Mouse (Mus musculus): Measurements from ENCODE around the gene Sufu. TPM values are rescaled to one million over a fixed set of nuclear protein-coding genes. Genes with fewer than 3 reads are reported as not detected.
A peak's percentile ranks its signal among the peaks of the same experiment; 100 is the strongest.

Sufu gene
- polyA plus RNA-seq (2012; rRNA removed) (30.6 and 37.2 TPM in 2 replicates), polyA plus RNA-seq (2014; fragmentation: Nextera tagmentation; extraction: Ambion mirVana) (35.5 and 39.1 TPM in 2 replicates)

DNA sequence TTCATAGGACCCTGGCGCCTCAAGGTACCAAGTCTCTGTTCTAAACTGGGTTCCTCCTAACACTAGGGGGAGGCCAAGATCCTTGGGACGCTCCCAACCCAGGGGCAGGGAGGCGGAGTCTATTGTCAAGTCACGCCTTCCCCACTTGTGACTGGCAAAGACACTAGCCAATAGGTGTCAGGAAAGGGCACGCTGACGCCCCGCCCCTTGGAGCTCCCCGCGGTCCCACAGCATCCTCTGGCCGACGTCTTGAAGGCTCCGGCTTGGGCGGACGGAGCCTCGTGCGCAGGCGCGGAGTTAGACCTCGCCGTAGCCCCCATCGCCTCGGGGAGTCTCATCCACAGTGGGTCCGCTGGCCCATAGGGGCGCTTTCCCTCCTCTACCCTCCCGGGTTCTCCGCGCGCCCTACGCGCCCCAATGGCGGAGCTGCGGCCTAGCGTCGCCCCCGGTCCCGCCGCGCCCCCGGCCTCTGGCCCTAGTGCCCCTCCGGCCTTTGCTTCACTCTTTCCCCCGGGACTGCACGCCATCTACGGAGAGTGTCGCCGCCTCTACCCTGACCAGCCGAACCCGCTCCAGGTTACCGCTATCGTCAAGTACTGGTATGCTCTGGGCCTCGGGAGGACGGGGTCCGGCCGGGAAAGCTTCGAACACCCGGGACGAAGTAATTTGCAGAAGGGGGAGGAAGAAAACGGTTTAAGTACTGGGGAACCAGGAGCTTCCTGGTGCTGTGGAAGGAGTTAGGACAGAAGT lies at the start of gene Sufu:
Gene Sufu (plus strand): TSS at position 211 of the 750 bp plus-strand sequence.
- Histone ChIP-seq H3K27me3 (ENCODE audit: control insufficient read depth, insufficient read depth, low read length) (no peaks in the 10 kb centered on the region), H3K4me1 (ENCODE audit: control insufficient read depth, insufficient read depth, low read length) (peaks cover 38% of the 10 kb centered on the region), H3K4me2 (replicated peaks; ENCODE audit: low read depth, low read length, severe bottlenecking) (peak within 1 kb of the TSS; percentile 79), H3K4me3 (replicated peaks; ENCODE audit: low read length) (peak within 1 kb of the TSS; percentile 68), H3K9ac (ENCODE audit: low read depth, low read length, severe bottlenecking) (peak within 1 kb of the TSS; percentile 77), H3K9me3 (ENCODE audit: control insufficient read depth, low read length) (no peaks in the 10 kb centered on the region), H3K36me3 (ENCODE audit: control insufficient read depth, insufficient read depth, low read length) (peaks cover 9% of the 10 kb centered on the region), H3K27ac (replicated peaks; ENCODE audit: low read depth, low read length) (peak within 1 kb of the TSS; percentile 82)
- ATAC-seq (ENCODE audit: low FRiP score, low read depth) (peak; percentile 90), DNase-seq (ENCODE audit: low spot score) (peak; percentile 98)
- TF ChIP-seq POLR2A (IDR thresholded peaks at IDR 0.05; ENCODE audit: borderline replicate concordance, extremely low read depth, insufficient read depth, insufficient read length) = peak; percentile 83
- WGBS = 1% methylated on average over 50 of the region's 57 CpGs

DNA sequence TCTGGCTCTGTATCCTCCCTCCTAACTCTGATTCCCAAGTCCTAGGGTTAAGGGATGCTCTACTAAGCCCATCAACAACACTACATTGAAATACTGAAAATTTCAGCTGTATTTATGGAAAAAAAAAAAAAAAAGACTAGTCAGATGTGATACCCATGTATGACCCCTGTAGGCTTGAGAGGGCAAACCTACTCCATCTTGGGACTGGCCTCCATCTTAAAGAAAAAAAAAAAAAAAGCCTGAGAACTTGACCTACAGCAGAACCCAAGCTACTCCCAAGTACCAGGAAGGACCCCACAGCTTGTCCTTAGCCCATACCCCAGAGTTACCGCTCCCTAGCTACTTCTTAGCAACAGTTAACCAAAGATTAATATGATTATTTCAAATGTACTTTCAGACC lies 49.5 kb upstream of the Sufu start:
- no peak for DNase-seq (ENCODE audit: low spot score)
- Histone ChIP-seq H3K9ac (ENCODE audit: low read depth, low read length, severe bottlenecking) (no peak overlapping the region), H3K4me1 (ENCODE audit: control insufficient read depth, insufficient read depth, low read length) (0 out of 2 replicates have a peak, but pooled peaks cover 7% of the 10 kb centered on the region), H3K36me3 (ENCODE audit: control insufficient read depth, insufficient read depth, low read length) (no peaks in the 10 kb centered on the region), H3K4me3 (replicated peaks; ENCODE audit: low read length) (no peak overlapping the region), H3K27me3 (ENCODE audit: control insufficient read depth, insufficient read depth, low read length) (no peaks in the 10 kb centered on the region), H3K9me3 (ENCODE audit: control insufficient read depth, low read length) (no peaks in the 10 kb centered on the region), H3K27ac (replicated peaks; ENCODE audit: low read depth, low read length) (no peak overlapping the region), H3K4me2 (replicated peaks; ENCODE audit: low read depth, low read length, severe bottlenecking) (no peak overlapping the region)
- no peak for TF ChIP-seq POLR2A (IDR thresholded peaks at IDR 0.05; ENCODE audit: borderline replicate concordance, extremely low read depth, insufficient read depth, insufficient read length)
- ATAC-seq (ENCODE audit: low FRiP score, low read depth) = no peak
- WGBS = 93% methylated on average over 1 of the region's 1 CpGs

DNA sequence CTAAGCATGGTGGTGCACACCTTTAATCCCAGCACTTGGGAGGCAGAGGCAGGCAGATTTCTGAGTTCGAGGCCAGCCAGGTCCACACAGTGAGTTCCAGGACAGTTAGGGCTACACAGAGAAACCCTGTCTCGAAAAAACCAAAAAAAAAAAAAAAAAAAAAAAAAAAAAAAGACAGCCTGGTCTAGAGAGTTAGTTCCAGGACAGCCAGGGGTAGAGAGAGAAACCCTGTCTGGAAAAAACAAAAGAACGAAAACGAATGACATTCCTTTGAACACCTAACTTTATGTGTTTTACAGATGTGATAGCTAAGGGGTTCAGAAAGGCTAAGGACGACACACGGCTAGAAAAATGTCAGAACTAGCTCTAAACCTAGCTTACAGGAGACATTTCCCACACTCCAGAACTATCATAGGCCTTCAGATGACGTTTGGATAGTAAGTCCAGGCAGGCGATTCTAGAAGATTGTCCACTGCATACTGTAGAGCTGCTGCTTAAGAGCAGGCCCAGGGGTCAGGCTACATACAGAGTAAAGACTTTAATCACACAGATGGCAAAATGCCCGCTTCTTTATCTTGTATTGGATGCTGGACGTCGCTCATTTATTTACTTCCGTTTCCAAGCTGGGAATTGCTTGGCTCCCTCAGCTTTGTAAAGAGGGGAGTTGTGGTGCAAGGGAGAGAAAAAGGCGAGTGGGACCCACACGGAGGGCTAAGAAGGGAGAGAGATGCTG lies 48.6 kb upstream of the Sufu start:
- DNase-seq (ENCODE audit: low spot score) (peak; percentile 39), ATAC-seq (ENCODE audit: low FRiP score, low read depth) (no peak)
- Histone ChIP-seq H3K4me2 (replicated peaks; ENCODE audit: low read depth, low read length, severe bottlenecking) (peak overlapping the region; percentile 85), H3K27me3 (ENCODE audit: control insufficient read depth, insufficient read depth, low read length) (no peaks in the 10 kb centered on the region), H3K27ac (replicated peaks; ENCODE audit: low read depth, low read length) (peak overlapping the region; percentile 79), H3K9me3 (ENCODE audit: control insufficient read depth, low read length) (no peaks in the 10 kb centered on the region), H3K4me1 (ENCODE audit: control insufficient read depth, insufficient read depth, low read length) (0 out of 2 replicates have a peak, but pooled peaks cover 7% of the 10 kb centered on the region), H3K4me3 (replicated peaks; ENCODE audit: low read length) (peak overlapping the region; percentile 76), H3K9ac (ENCODE audit: low read depth, low read length, severe bottlenecking) (peak overlapping the region; percentile 80), H3K36me3 (ENCODE audit: control insufficient read depth, insufficient read depth, low read length) (no peaks in the 10 kb centered on the region)
- WGBS = 27% methylated on average over 14 of the region's 14 CpGs
- TF ChIP-seq POLR2A (IDR thresholded peaks at IDR 0.05; ENCODE audit: borderline replicate concordance, extremely low read depth, insufficient read depth, insufficient read length) = no peak

DNA sequence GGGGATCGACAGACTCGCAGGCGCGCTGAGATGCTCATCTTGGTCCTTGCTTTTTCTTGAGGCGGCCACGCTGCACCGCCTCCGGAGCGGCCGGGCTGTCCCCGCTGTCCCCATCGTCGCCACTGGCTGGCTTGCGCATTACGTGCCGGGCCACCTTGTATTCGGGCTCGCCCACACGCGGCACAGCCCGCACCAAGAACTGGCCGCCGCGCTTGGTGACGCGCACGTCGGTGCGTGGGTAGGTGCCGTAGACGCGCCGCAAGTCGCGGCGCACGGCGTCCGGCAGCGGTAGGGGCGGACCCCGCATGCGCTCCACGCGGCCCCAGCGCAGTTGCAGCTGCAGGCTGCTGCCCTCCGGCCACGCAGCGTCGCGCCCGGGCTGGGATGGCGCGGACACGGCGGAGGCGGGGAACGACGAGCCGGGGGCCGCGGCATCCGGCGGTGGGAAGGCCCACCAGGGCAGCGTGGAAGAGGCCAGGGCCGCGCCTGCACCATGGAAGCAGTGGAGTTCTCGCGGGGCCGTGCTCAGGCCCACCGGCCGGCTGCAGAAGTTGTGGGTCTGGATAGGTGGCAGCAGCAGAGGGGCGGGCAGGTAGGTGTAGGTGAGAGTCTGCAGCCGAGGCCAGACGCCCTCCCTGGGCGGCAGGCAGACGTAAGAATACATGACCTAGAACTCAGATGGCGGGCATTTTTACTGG lies 47.8 kb upstream of the Sufu start:
- ATAC-seq (ENCODE audit: low FRiP score, low read depth) (peak; percentile 91), DNase-seq (ENCODE audit: low spot score) (peak; percentile 73)
- peak overlapping the region; percentile 85 for H3K4me2 ChIP-seq (replicated peaks; ENCODE audit: low read depth, low read length, severe bottlenecking)
- TF ChIP-seq POLR2A (IDR thresholded peaks at IDR 0.05; ENCODE audit: borderline replicate concordance, extremely low read depth, insufficient read depth, insufficient read length) = peak; percentile 84
- H3K36me3 ChIP-seq (ENCODE audit: control insufficient read depth, insufficient read depth, low read length) = no peaks in the 10 kb centered on the region
- peak overlapping the region; percentile 76 for H3K4me3 ChIP-seq (replicated peaks; ENCODE audit: low read length)
- 1% methylated on average over 75 of the region's 78 CpGs for WGBS
- H3K27me3 ChIP-seq (ENCODE audit: control insufficient read depth, insufficient read depth, low read length) = no peaks in the 10 kb centered on the region
- H3K9me3 ChIP-seq (ENCODE audit: control insufficient read depth, low read length) = no peaks in the 10 kb centered on the region
- peak overlapping the region; percentile 80 for H3K9ac ChIP-seq (ENCODE audit: low read depth, low read length, severe bottlenecking)
- 0 out of 2 replicates have a peak, but pooled peaks cover 7% of the 10 kb centered on the region for H3K4me1 ChIP-seq (ENCODE audit: control insufficient read depth, insufficient read depth, low read length)
- H3K27ac ChIP-seq (replicated peaks; ENCODE audit: low read depth, low read length) = peak overlapping the region; percentile 79

DNA sequence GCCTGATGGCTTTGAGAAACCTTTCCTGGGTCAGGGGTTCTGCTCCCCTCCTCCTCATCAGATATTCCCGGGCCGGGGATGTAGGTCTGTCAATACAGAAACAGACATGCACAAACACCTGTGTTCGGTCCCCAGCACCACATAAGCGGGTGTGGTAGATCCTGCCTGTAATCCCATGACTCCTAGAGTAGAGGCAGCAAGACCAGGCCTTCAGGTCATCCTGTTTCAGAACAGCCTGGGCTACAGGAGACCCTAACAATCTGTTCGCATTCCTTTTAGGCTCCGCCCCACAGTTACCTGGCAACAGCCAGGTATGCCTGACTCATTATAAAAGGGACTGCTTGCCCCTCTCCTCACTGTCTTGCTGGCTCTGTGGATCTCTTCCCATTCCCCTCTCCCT lies 47.1 kb upstream of the Sufu start:
- peak overlapping the region; percentile 76 for H3K4me3 ChIP-seq (replicated peaks; ENCODE audit: low read length)
- no peaks in the 10 kb centered on the region for H3K36me3 ChIP-seq (ENCODE audit: control insufficient read depth, insufficient read depth, low read length)
- TF ChIP-seq POLR2A (IDR thresholded peaks at IDR 0.05; ENCODE audit: borderline replicate concordance, extremely low read depth, insufficient read depth, insufficient read length) = no peak
- H3K27ac ChIP-seq (replicated peaks; ENCODE audit: low read depth, low read length) = peak overlapping the region; percentile 79
- peak overlapping the region; percentile 80 for H3K9ac ChIP-seq (ENCODE audit: low read depth, low read length, severe bottlenecking)
- H3K4me1 ChIP-seq (ENCODE audit: control insufficient read depth, insufficient read depth, low read length) = 0 out of 2 replicates have a peak, but pooled peaks cover 7% of the 10 kb centered on the region
- no peak for ATAC-seq (ENCODE audit: low FRiP score, low read depth)
- no peaks in the 10 kb centered on the region for H3K27me3 ChIP-seq (ENCODE audit: control insufficient read depth, insufficient read depth, low read length)
- no peak for DNase-seq (ENCODE audit: low spot score)
- no peaks in the 10 kb centered on the region for H3K9me3 ChIP-seq (ENCODE audit: control insufficient read depth, low read length)
- 28% methylated on average over 6 of the region's 6 CpGs for WGBS
- peak overlapping the region; percentile 85 for H3K4me2 ChIP-seq (replicated peaks; ENCODE audit: low read depth, low read length, severe bottlenecking)
